Mouse (Mus musculus) intestine, embryonic 15.5 days (tissue): ENCODE measurements around the gene Msh4. TPM values are rescaled to one million over a fixed set of nuclear protein-coding genes. Genes with fewer than 3 reads are reported as not detected.
"Not testable (repeated sequence)": the region's sequence is repeated elsewhere in the genome, so short reads cannot be mapped to it uniquely, and the experiment has no call there.

Experiments used
- ATAC-seq: fragments of 200-750 bp; cut with Nextera tagmentation; 2 replicates; pipeline ENCODE4 v1.8.0; 2017; ENCODE audit warnings: moderate TSS enrichment, moderate library complexity
- H3K27ac ChIP-seq: fragments of 300-500 bp; sonication (generic); 2 replicates; pipeline ENCODE4 v1.5.1; 2015; ENCODE audit warnings: mild to moderate bottlenecking, inconsistent platforms
- H3K27me3 ChIP-seq: fragments of 300-500 bp; sonication (generic); replicated peaks from 2 replicates; pipeline ENCODE4 v1.6.1; 2015; ENCODE audit warnings: inconsistent platforms
- H3K36me3 ChIP-seq: fragments of 300-500 bp; sonication (generic); 2 replicates; pipeline ENCODE4 v1.6.1; 2015; ENCODE audit warnings: inconsistent platforms
- H3K4me1 ChIP-seq: fragments of 300-500 bp; sonication (generic); replicated peaks from 2 replicates; pipeline ENCODE4 v1.6.1; 2015; ENCODE audit warnings: inconsistent platforms
- H3K4me2 ChIP-seq: fragments of 300-500 bp; sonication (generic); replicated peaks from 2 replicates; pipeline ENCODE4 v1.6.1; 2015; ENCODE audit warnings: mild to moderate bottlenecking, inconsistent platforms
- H3K4me3 ChIP-seq: fragments of 300-500 bp; sonication (generic); replicated peaks from 2 replicates; pipeline ENCODE4 v1.5.1; 2015; ENCODE audit warnings: inconsistent platforms
- H3K9ac ChIP-seq: fragments of 300-500 bp; sonication (generic); 2 replicates; pipeline ENCODE4 v1.6.1; 2015; ENCODE audit warnings: inconsistent platforms
- H3K9me3 ChIP-seq: fragments of 300-500 bp; sonication (generic); 2 replicates; pipeline ENCODE4 v1.6.1; 2016; ENCODE audit warnings: inconsistent platforms
- WGBS: fragments of 180-500 bp; shearing (Covaris S2); methylation state at CpG from one replicate; pipeline ENCODE4 v1.1.7; 2015; 5-methylcytosine and 5-hydroxymethylcytosine counted together
- polyA plus RNA-seq: library from polyadenylated mRNA; unstranded; fragments of >200 nt; fragmentation: Nextera tagmentation; extraction: Ambion mirVana; gene quantifications from 2 replicates; pipeline ENCODE4 v1.2.1, GENCODE M21; 2015

Gene Msh4
- polyA plus RNA-seq, 1 experiment from 2014 or later, result 0.04 TPM

DNA sequence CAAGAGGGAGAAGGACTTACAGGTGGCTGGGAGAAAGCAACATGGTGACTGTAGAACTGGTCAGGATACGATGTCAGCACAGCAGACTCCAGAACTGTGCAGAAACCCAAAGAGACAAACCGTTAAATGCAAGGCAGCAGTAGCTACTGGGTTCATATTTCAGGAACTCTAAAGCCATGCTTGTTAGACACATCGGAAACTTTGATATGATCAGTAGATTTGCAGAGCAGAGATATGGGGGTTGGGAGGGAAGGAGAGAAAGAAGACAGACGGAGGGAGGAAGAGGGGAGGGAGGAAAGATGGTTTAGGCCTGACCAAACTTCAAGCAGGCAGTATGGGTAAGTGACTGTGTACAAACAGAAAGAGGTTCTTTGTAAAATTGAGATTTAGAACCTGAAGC is 68.3 kb downstream of the Msh4 start:
- Histone ChIP-seq H3K4me3 (no peak overlapping the region), H3K27ac (no peak overlapping the region), H3K4me1 (no peaks in the 10 kb centered on the region), H3K9me3 (no peaks in the 10 kb centered on the region), H3K4me2 (no peak overlapping the region), H3K27me3 (no peaks in the 10 kb centered on the region), H3K36me3 (no peaks in the 10 kb centered on the region), H3K9ac (no peak overlapping the region)
- no peak for ATAC-seq
- 35% methylated on average over 4 of the region's 4 CpGs for WGBS

GRCm38 (mm10) chr3:153836316-153836715 is 69.6 kb downstream of the Msh4 start:
- no peak overlapping the region for H3K4me3 ChIP-seq
- H3K27ac ChIP-seq, result no peak overlapping the region
- no peaks in the 10 kb centered on the region for H3K36me3 ChIP-seq
- H3K4me2 ChIP-seq, result no peak overlapping the region
- no peaks in the 10 kb centered on the region for H3K9me3 ChIP-seq
- ATAC-seq, result no peak
- 80% methylated on average over 3 of the region's 3 CpGs for WGBS
- H3K27me3 ChIP-seq, result no peaks in the 10 kb centered on the region
- no peak overlapping the region for H3K9ac ChIP-seq
- H3K4me1 ChIP-seq, result no peaks in the 10 kb centered on the region

- H3K4me2 ChIP-seq, result no peak overlapping the region
- no peaks in the 10 kb centered on the region for H3K9me3 ChIP-seq
- H3K4me1 ChIP-seq, result no peaks in the 10 kb centered on the region
- no peak overlapping the region for H3K9ac ChIP-seq
- H3K36me3 ChIP-seq, result no peaks in the 10 kb centered on the region
- H3K27me3 ChIP-seq, result no peaks in the 10 kb centered on the region
- no peak overlapping the region for H3K4me3 ChIP-seq
- 67% methylated on average over 7 of the region's 7 CpGs for WGBS
- peak; percentile 67 for ATAC-seq
- H3K27ac ChIP-seq, result no peak overlapping the region
These were observed 70.4 kb downstream of the Msh4 start for GRCm38 (mm10) chr3:153835455-153836086.

DNA sequence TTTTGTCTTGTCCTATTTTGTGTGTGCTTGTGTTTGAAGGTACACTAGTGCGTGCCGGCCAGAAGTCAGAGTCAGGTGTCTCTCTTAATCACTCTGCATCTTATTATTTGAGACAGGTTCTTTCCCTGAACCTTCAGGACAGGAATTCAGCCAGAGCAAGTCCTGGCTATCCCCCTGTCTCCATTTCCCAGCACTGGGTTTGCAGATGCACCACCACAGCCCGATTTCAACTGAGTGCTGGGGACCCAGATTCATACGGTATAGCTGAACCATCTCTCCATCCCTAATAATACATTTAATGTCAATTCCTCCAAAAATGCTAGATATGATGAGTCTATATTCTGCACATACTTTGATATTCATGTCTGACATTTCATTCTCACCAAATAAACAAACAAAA is 71.9 kb downstream of the Msh4 start:
- H3K4me3 ChIP-seq, result no peak overlapping the region

DNA sequence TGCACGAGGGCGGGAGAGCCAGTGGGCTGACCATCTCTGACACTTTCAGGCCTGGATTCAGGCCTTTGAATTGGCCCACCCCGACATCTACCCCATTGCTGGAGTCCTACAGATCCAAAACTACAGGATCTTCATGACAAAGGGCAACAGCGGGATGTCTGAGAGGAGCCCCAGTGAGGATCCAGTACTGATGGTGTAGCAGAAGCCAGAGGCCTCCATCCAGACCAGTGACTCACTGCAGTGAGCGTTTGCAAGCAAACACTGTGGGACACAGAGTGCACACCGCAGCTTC is 73.3 kb downstream of the Msh4 start:
- H3K4me1 ChIP-seq, result no peaks in the 10 kb centered on the region
- no peak overlapping the region for H3K4me2 ChIP-seq
- no peak for ATAC-seq
- no peaks in the 10 kb centered on the region for H3K36me3 ChIP-seq
- WGBS, result 74% methylated on average over 6 of the region's 6 CpGs
- H3K27ac ChIP-seq, result no peak overlapping the region
- no peaks in the 10 kb centered on the region for H3K9me3 ChIP-seq
- H3K9ac ChIP-seq, result no peak overlapping the region
- no peak overlapping the region for H3K4me3 ChIP-seq
- H3K27me3 ChIP-seq, result no peaks in the 10 kb centered on the region

More for the DNA sequence above, 71.9 kb downstream of the Msh4 start:
- H3K27ac ChIP-seq, result no peak overlapping the region
- no peaks in the 10 kb centered on the region for H3K27me3 ChIP-seq
- 86% methylated on average over 4 of the region's 4 CpGs for WGBS
- no peaks in the 10 kb centered on the region for H3K9me3 ChIP-seq
- H3K4me2 ChIP-seq, result no peak overlapping the region
- H3K9ac ChIP-seq, result no peak overlapping the region
- ATAC-seq, result no peak
- no peaks in the 10 kb centered on the region for H3K36me3 ChIP-seq
- H3K4me1 ChIP-seq, result no peaks in the 10 kb centered on the region

- H3K9me3 ChIP-seq, result no peaks in the 10 kb centered on the region
- no peaks in the 10 kb centered on the region for H3K4me1 ChIP-seq
- H3K9ac ChIP-seq, result no peak overlapping the region
- H3K4me3 ChIP-seq, result no peak overlapping the region
- H3K4me2 ChIP-seq, result no peak overlapping the region
- 75% methylated on average over 4 of the region's 4 CpGs for WGBS
- H3K27ac ChIP-seq, result no peak overlapping the region
- no peaks in the 10 kb centered on the region for H3K36me3 ChIP-seq
- H3K27me3 ChIP-seq, result no peaks in the 10 kb centered on the region
- ATAC-seq, result peak; percentile 57; the same call in 1 of the 2 replicates
These were observed 73.9 kb downstream of the Msh4 start for GRCm38 (mm10) chr3:153831873-153832653.

DNA sequence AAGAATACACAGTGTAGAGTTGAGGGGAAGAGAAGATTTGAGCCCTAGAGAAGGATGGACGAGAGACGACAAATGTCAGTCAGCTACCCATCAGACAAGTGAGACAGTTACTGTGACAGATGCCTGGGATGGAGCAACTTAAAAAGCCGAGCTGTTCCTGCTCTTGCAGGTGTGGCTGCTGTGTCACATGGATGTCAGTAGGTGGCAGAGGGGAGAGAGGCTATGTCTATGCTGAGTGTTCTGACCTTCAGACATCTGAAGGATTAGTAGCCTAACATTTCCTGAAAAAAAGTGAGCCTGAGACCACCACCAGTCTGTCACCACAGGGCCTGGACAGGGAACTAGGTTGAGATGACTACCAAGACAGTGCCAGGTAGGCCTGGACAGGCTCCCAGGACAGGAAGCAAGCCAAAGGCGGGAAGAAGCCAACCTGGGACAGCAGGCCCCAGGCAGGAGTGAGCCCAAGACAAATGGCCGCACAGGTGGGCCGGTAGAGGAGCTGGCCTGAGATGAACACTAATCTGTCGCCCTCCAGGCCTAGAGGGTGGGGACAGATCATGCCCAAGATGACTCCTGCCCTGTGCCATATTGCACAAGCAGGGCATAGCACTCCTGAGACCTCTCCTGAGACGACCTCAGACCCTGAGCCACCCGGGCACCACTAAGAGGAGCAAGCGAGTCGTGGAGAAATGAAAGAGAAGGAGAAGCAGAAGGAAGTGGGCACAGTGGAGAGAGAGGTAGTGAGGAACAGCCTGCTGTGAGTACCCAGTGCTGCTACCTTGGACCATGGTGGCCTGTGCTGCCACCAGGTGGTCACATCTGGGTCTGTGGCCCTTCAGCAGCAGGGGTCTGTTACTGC is 74.7 kb downstream of the Msh4 start:
- no peaks in the 10 kb centered on the region for H3K9me3 ChIP-seq
- H3K27ac ChIP-seq, result no peak overlapping the region
- no peaks in the 10 kb centered on the region for H3K36me3 ChIP-seq
- no peak overlapping the region for H3K4me2 ChIP-seq
- peak; percentile 73 for ATAC-seq
- H3K4me1 ChIP-seq, result no peaks in the 10 kb centered on the region
- no peak overlapping the region for H3K4me3 ChIP-seq
- 71% methylated on average over 11 of the region's 11 CpGs for WGBS
- H3K9ac ChIP-seq, result no peak overlapping the region
- H3K27me3 ChIP-seq, result no peaks in the 10 kb centered on the region

GRCm38 (mm10) chr3:153829788-153830187 is 76.2 kb downstream of the Msh4 start:
- ATAC-seq, H3K36me3 ChIP-seq, H3K27me3 ChIP-seq, H3K4me1 ChIP-seq, H3K9me3 ChIP-seq, H3K9ac ChIP-seq, H3K4me3 ChIP-seq, H3K4me2 ChIP-seq, H3K27ac ChIP-seq: not testable (repeated sequence)
- 95% methylated on average over 3 of the region's 3 CpGs for WGBS

GRCm38 (mm10) chr3:153826616-153827015 is 79.3 kb downstream of the Msh4 start:
- no peak overlapping the region for H3K4me3 ChIP-seq
- H3K27ac ChIP-seq, result no peak overlapping the region
- no peaks in the 10 kb centered on the region for H3K36me3 ChIP-seq
- H3K9ac ChIP-seq, result no peak overlapping the region
- no peaks in the 10 kb centered on the region for H3K9me3 ChIP-seq
- peaks cover 4% of the 10 kb centered on the region for H3K4me1 ChIP-seq
- H3K4me2 ChIP-seq, result no peak overlapping the region
- no peak for ATAC-seq
- WGBS, result 36% methylated on average over 6 of the region's 6 CpGs
- H3K27me3 ChIP-seq, result no peaks in the 10 kb centered on the region

DNA sequence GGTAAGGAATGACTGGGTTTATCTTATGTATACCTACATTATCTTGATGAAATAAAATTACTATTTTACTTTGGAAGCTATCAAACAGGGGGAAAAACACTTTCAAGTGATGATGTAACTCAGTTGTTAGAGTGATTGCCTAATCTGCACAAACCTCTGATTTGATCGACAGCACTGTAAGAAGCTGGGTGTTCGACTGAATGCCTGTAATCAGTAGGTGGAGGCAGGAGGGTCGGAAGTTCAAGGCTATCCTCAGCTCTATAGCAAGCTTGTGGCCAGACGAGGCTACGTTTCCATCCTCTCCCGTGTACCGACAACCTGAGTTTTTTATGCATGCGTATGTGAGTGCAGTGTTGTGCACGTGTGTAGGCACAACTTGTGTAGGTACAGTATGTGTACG is 80.7 kb downstream of the Msh4 start:
- ATAC-seq, result peak; percentile 63
- WGBS, result 83% methylated on average over 10 of the region's 10 CpGs
- H3K9me3 ChIP-seq, result no peaks in the 10 kb centered on the region

DNA sequence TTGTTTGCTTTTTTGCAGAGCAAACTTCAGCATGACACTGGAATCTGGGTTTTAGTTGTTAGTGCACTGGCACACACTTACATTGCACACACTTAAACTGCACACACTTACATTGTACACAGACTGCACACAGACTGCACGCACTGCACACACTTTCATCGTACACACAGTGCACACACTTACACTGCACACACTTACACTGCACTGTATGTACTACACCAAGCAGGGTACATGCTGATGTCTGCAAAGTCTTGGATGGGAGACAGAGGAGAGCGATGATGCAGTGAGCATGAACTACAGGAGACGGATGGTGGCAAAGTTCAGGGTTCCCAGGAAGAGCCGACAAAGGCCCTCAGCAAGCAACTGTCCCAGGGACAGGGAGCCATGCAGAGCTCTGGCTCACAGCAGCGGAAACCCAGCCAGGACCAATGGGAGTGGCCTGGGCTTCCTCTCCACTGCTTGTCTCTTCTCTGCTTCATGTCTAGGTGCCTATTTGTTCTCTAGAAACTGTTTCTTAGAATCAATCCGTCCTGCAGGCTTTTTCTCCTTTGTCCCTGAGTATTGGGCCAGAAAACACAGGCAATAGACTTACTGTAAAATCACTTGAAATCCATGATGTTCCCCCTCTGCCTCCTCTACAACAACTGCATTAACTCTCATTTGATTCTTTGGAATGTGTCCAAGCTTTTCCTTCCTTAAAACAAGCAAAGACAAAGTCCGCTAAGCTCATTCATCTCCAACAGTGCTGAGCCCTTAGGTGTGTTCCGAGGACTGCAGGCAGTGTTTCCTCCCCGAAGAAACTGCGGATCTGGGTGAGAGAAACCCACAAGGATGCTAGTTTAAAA is 82.0 kb downstream of the Msh4 start:
- H3K4me1 ChIP-seq, result peaks cover 4% of the 10 kb centered on the region
- H3K4me3 ChIP-seq, result no peak overlapping the region
- no peak overlapping the region for H3K27ac ChIP-seq
- H3K36me3 ChIP-seq, result no peaks in the 10 kb centered on the region
- 54% methylated on average over 11 of the region's 11 CpGs for WGBS
- no peaks in the 10 kb centered on the region for H3K27me3 ChIP-seq
- H3K4me2 ChIP-seq, result no peak overlapping the region
- H3K9me3 ChIP-seq, result no peaks in the 10 kb centered on the region
- peak; percentile 60; the same call in 1 of the 2 replicates for ATAC-seq
- no peak overlapping the region for H3K9ac ChIP-seq

More for the DNA sequence above, 80.7 kb downstream of the Msh4 start:
- Histone ChIP-seq H3K9ac (no peak overlapping the region), H3K27me3 (no peaks in the 10 kb centered on the region), H3K4me1 (peaks cover 4% of the 10 kb centered on the region), H3K4me2 (no peak overlapping the region), H3K4me3 (no peak overlapping the region), H3K36me3 (no peaks in the 10 kb centered on the region), H3K27ac (no peak overlapping the region)

DNA sequence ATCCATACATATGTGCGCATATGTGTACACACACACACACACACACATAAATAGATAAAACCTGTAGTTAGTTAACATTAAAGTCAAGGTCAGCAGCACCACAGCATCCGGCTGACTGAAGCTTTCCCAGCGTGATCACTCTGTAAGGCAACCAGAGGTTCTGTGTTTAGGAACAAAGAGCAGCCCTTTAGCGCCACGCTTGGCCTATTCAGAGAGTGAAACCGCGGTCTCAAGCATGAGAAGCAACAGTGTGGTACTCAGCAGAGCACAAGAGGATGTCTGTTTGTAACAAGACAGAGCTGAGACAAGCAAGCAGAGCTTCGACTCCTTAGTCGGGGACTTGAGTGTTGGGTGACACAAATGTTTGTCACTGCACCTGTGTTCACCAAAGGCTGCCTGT is 86.5 kb downstream of the Msh4 start:
- 87% methylated on average over 9 of the region's 9 CpGs for WGBS
- no peaks in the 10 kb centered on the region for H3K27me3 ChIP-seq
- no peaks in the 10 kb centered on the region for H3K36me3 ChIP-seq
- peaks cover 7% of the 10 kb centered on the region for H3K4me1 ChIP-seq
- no peak overlapping the region for H3K4me2 ChIP-seq
- no peak overlapping the region for H3K4me3 ChIP-seq
- H3K9me3 ChIP-seq, result no peaks in the 10 kb centered on the region
- no peak overlapping the region for H3K27ac ChIP-seq
- ATAC-seq, result no peak
- no peak overlapping the region for H3K9ac ChIP-seq
